Mouse (Mus musculus) ES-E14 (cell line): ENCODE results near the gene Gm10273.

ENCODE experiments used
- MAFK ChIP-seq: IDR thresholded peaks from 2 replicates; pipeline ENCODE4 v1.6.1; 2014; ENCODE audit warnings: mild to moderate bottlenecking, low read depth, low read length, inconsistent platforms; ENCODE audit not compliant: insufficient read depth
- ZNF384 ChIP-seq: IDR thresholded peaks from 2 replicates; pipeline ENCODE4 v1.6.1; 2012; ENCODE audit warnings: low read depth, low read length, inconsistent platforms

- no peak for TF ChIP-seq ZNF384
- no peak for TF ChIP-seq MAFK
Observed at GRCm38 (mm10) chr10:59443212-59443611, 47.8 kb downstream of the Gm10273 start.
